Mouse (Mus musculus) inflammation-experienced regulatory T-cells, adult 6 months (primary cell): ENCODE results near the gene Ltbr. TPM values are rescaled to one million over a fixed set of nuclear protein-coding genes. Genes with fewer than 3 reads are reported as not detected.

ENCODE experiments used
- ATAC-seq: one replicate; pipeline ENCODE4 v1.8.0; 2017
- polyA plus RNA-seq, 3 experiments: library from polyadenylated mRNA; unstranded; fragments of 100-300 nt; shearing (Covaris generic); gene quantifications; one replicate each; pipeline ENCODE4 v1.2.1; 2017

Ltbr gene
- polyA plus RNA-seq, 3 experiments from 2014 or later: 0.21 to 0.23 TPM; not detected in 1

GRCm38 (mm10) chr6:125268799-125269198 lies 44.9 kb downstream of the Ltbr start:
- ATAC-seq: no peak

DNA sequence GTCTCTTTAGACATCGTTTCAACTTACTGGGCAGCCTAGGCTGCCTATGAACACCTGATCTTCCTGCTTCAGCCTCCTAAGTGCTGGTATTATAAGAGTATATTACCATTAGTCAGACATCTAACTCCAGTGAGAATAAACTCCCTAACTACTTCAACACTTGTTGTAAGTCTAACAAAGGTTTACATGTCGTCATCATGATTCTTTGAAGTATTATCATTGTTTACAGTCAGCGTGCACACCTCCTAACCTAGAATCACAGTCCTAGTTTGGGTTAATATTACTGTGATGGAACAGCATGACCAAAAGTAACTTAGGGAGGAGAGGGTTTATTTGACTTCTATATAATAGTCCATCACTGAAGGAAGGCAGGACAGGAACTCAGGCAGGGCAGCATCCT lies 46.2 kb downstream of the Ltbr start:
- ATAC-seq: no peak

DNA sequence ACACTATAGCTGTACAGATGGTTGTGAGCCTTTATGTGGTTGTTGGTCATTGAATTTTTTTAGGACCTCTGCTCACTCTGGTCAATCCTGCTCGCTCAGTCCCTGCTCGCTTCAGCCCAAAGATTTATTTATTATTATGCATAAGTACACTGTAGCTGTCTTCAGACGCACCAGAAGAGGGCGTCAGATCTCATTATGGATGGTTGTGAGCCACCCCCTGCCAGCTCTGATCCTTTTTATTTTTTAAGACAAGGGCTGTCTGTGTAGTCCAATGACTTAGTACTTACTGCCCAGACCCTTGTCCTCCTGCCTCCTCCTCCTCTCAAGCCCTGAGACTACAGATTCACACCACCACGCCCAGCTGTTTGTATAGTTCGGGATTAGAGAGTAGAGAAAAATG lies 47.1 kb downstream of the Ltbr start:
- peak; percentile 6 for ATAC-seq

DNA sequence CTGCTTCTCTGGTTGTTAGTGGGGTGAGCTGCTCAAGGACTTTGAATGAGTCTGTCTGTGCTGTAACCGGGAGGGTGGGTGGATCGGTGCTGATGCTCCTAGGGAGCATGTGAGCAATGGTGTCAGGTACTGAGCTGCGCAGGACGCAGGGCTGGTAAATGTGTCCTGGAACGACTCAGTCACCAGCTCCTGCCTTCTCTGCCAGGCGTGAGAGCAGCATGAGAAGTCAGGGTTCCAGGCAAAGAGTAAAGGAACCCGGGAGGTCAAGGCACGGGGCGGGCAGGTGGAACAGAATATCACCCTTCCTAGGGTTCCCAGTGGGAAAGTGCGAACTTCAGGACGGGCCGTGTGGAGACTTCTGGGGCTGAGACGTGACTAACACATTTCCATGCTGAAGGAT lies 47.6 kb downstream of the Ltbr start:
- peak; percentile 7 for ATAC-seq

DNA sequence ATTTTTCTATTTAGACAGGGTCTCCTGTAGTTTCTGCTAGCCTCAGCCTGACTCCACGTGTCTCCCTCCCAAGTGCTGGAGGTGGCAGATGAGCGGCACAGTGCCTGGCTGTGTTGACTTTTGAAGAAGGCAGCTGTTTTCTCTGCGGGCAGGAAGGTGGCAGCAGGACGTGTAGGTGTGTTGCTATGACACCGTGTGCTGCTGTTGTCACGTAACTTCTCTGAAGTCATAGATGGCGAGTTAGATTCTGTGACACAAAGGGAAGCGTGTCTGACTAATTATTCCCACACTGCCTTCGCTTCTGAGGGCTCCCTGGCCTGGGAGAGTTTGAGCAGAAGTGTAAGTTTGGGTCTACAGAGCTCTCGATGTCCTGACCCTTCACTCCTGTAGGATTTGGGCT lies 48.4 kb downstream of the Ltbr start:
- peak; percentile 92 for ATAC-seq

DNA sequence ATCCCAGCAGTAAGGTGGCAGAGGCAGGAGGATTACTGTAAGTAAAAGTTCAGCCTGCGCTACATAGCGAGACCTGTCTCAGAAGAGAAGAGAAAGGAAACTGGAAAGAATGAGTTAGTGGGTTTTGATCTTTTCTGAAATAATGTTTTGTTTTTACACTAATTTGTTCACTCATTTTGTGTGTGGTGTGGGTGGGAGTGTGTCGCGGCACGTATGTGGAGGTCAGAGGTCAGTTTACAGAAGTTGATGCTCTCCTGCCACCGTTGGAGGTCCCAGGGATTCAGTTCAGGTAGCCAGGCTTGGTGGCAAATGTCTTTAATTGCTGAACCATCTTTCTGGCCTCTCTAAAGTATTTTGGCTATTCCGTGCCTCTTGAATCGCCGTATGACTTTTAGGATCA lies 49.5 kb downstream of the Ltbr start:
- no peak for ATAC-seq

DNA sequence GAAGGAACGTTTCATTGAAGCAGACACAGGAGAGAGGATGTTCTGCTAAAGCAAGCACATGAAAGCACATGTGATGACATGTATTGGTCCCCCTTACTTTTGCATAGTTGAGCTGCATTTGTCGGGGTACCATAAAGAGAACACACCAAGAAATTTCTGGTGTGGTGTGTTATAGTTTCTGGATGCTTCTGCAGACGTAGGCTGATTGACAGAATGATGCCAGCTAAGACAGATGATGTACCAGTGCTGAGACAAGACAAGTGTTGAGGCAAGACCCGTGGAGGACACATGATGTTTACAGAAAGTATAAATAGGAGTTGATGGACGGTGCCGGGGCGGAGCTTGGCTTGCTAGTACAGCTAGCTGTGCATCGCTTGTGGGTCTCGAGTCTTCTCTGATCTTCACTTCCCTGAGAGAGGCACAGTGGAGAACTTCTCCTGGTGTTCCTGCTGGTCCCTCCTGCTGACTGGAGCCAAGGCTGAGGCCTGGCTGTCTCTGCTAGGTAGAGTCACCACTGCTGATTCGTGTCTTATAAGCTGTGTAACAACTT lies 53.6 kb downstream of the Ltbr start:
- peak; percentile 5 for ATAC-seq

Other genes starting within 250 kb of the Ltbr start
- 10 to 100 TPM; 10.4 to 19.3 (median 12.1) TPM for gene Lpar5, start 246.0 kb downstream of the Ltbr start, polyA plus RNA-seq
- gene Chd4, start 217.9 kb downstream of the Ltbr start, polyA plus RNA-seq: 10 to 100 TPM; 47.0 to 76.3 (median 61.6) TPM
- 10 to 100 TPM; 32.7 to 50.7 (median 48.1) TPM for gene Nop2, start 182.0 kb downstream of the Ltbr start, polyA plus RNA-seq
- gene Iffo1, start 168.6 kb downstream of the Ltbr start, polyA plus RNA-seq: 10 to 100 TPM in 1 of 3 experiments, 1 to 10 TPM in 2; 6.9 to 12.4 (median 9.8) TPM
- 100 to 1,000 TPM; 217 to 463 (median 365) TPM for gene Gapdh, start 147.4 kb downstream of the Ltbr start, polyA plus RNA-seq
- 10 to 100 TPM; 25.4 to 88.8 (median 51.2) TPM for gene Ncapd2, start 122.2 kb downstream of the Ltbr start, polyA plus RNA-seq
- gene Mrpl51, start 122.1 kb downstream of the Ltbr start, polyA plus RNA-seq: 100 to 1,000 TPM in 1 of 3 experiments, 10 to 100 TPM in 2; 65.3 to 102 (median 74.3) TPM
- 10 to 100 TPM in 2 of 3 experiments, 1 to 10 TPM in 1; 9.8 to 20.8 (median 18.2) TPM for gene Vamp1, start 98.3 kb downstream of the Ltbr start, polyA plus RNA-seq
- 10 to 100 TPM; 79.6 to 89.3 (median 88.6) TPM for gene Tapbpl, start 82.0 kb downstream of the Ltbr start, polyA plus RNA-seq
- 100 to 1,000 TPM; 258 to 621 (median 560) TPM for gene Cd27, start 76.9 kb downstream of the Ltbr start, polyA plus RNA-seq
- gene Tuba3a, start 27.8 kb downstream of the Ltbr start, polyA plus RNA-seq: 1 to 10 TPM in 2 of 3 experiments, under 1 TPM in 1; 0.70 to 2.7 (median 2.6) TPM
- gene Scnn1a, start 6.8 kb upstream of the Ltbr start, polyA plus RNA-seq: not detected
- gene Tnfrsf1a, start 35.5 kb upstream of the Ltbr start, polyA plus RNA-seq: 10 to 100 TPM; 23.3 to 28.5 (median 24.7) TPM
- gene Plekhg6, start 66.9 kb upstream of the Ltbr start, polyA plus RNA-seq: not detected
- gene Cd9, start 180.9 kb upstream of the Ltbr start, polyA plus RNA-seq: 100 to 1,000 TPM; 101 to 147 (median 147) TPM
- under 1 TPM in 1 of 3 experiments, not detected in 2; 0.17 TPM for gene Vwf, start 232.9 kb upstream of the Ltbr start, polyA plus RNA-seq